Comparison of ENCODE assay signal across 9 mouse cellular contexts in genomic region chr7:132312396-132312795, GRCm38 (mm10). TPM values are rescaled to one million over a fixed set of nuclear protein-coding genes. Genes with fewer than 3 reads are reported as not detected.
A peak's percentile ranks its signal among the peaks of the same experiment; 100 is the strongest.
DNase-seq lines count a peak whose midpoint lies in the region; ATAC-seq lines count a peak whose summit lies in the region.
"Had no signal": no experiment of that assay in that cellular context is flagged by ENCODE, and none has a peak within 500 bp of the region (broad histone marks: within the 10 kb centered on the region; RNA-seq: fewer than 3 reads in every experiment).

No protein-coding gene starts in this region.

- ATAC-seq in embryonic facial prominence, embryonic 13.5 days (ENCODE audit: insufficient number of reproducible peaks, insufficient read depth, low FRiP score, low TSS enrichment, low read depth): no peak
- ATAC-seq in forebrain, embryonic 12.5 days (ENCODE audit: low FRiP score): no peak

- no peak overlapping the region for H3K27ac ChIP-seq in embryonic facial prominence, embryonic 13.5 days
- no peak overlapping the region for H3K27ac ChIP-seq in embryonic facial prominence, embryonic 10.5 days (replicated peaks)
- no peak overlapping the region for H3K27ac ChIP-seq in forebrain, embryonic 12.5 days

- H3K9me3 ChIP-seq in embryonic facial prominence, embryonic 13.5 days: no peaks in the 10 kb centered on the region
- H3K9me3 ChIP-seq in embryonic facial prominence, embryonic 10.5 days: no peaks in the 10 kb centered on the region
- no peaks in the 10 kb centered on the region for H3K9me3 ChIP-seq in forebrain, embryonic 12.5 days

- H3K4me2 ChIP-seq in embryonic facial prominence, embryonic 13.5 days: peak overlapping the region; percentile 19
- no peak overlapping the region for H3K4me2 ChIP-seq in forebrain, embryonic 12.5 days

- intact Hi-C loops in gastrocnemius, postnatal 14 days (cut with DNase I; ENCODE audit: low total_unique reads): no loop called here

- WGBS in embryonic facial prominence, embryonic 13.5 days: 62% methylated on average over 8 of the region's 8 CpGs
- 87% methylated on average over 8 of the region's 8 CpGs for WGBS in embryonic facial prominence, embryonic 10.5 days
- 83% methylated on average over 8 of the region's 8 CpGs for WGBS in forebrain, embryonic 12.5 days

- H3K4me3 ChIP-seq in embryonic facial prominence, embryonic 13.5 days: no peak overlapping the region
- H3K4me3 ChIP-seq in embryonic facial prominence, embryonic 10.5 days: no peak overlapping the region
- no peak overlapping the region for H3K4me3 ChIP-seq in forebrain, embryonic 12.5 days (replicated peaks)

- H3K4me1 ChIP-seq in embryonic facial prominence, embryonic 13.5 days: peaks cover 75% of the 10 kb centered on the region
- peaks cover 56% of the 10 kb centered on the region for H3K4me1 ChIP-seq in embryonic facial prominence, embryonic 10.5 days
- H3K4me1 ChIP-seq in forebrain, embryonic 12.5 days: peaks cover 35% of the 10 kb centered on the region

- H3K36me3 ChIP-seq in embryonic facial prominence, embryonic 13.5 days: no peaks in the 10 kb centered on the region
- no peaks in the 10 kb centered on the region for H3K36me3 ChIP-seq in embryonic facial prominence, embryonic 10.5 days (replicated peaks)
- H3K36me3 ChIP-seq in forebrain, embryonic 12.5 days (replicated peaks): no peaks in the 10 kb centered on the region

- H3K9ac ChIP-seq in embryonic facial prominence, embryonic 13.5 days: no peak overlapping the region
- H3K9ac ChIP-seq in forebrain, embryonic 12.5 days: no peak overlapping the region

- DNase-seq in embryonic facial prominence, embryonic 10.5 days (ENCODE audit: low spot score): no peak
- peak; percentile 86 for DNase-seq in right cerebral cortex, adult 18-20 months
- DNase-seq in right cerebral cortex, postnatal 4 days: no peak
- DNase-seq in left cerebral cortex, adult 8-10 months (ENCODE audit: low spot score in 2 of 2): peak; percentile 56 to 85
- DNase-seq in thymus, postnatal 25 days: no peak
- DNase-seq in gastrocnemius, postnatal 14 days: no peak
- DNase-seq: kidney, adult 18-20 months had no signal

- H3K27me3 ChIP-seq in embryonic facial prominence, embryonic 13.5 days: no peaks in the 10 kb centered on the region
- H3K27me3 ChIP-seq in embryonic facial prominence, embryonic 10.5 days (replicated peaks; ENCODE audit: low read depth, poor library complexity, severe bottlenecking): peaks cover 34% of the 10 kb centered on the region
- no peaks in the 10 kb centered on the region; the same call in 1 of the 2 replicates for H3K27me3 ChIP-seq in forebrain, embryonic 12.5 days

RNA-seq across cellular contexts. Expression of gene Chst15, which starts 4.6 kb away (rescaled TPM):
- 30.2 and 30.4 TPM in 2 replicates for polyA plus RNA-seq in embryonic facial prominence, embryonic 13.5 days (2015; fragmentation: Nextera tagmentation; extraction: Ambion mirVana)
- 11.8 and 12.7 TPM in 2 replicates for polyA plus RNA-seq in embryonic facial prominence, embryonic 10.5 days (2016; fragmentation: Nextera tagmentation; extraction: Ambion mirVana)
- 10 to 100 TPM; 46.3 to 57.0 (median 52.6) TPM for total RNA-seq in left cerebral cortex, adult 8-10 months (2022)
- polyA plus RNA-seq in forebrain, embryonic 12.5 days (2016; fragmentation: Nextera tagmentation; extraction: Ambion mirVana): 13.8 and 15.6 TPM in 2 replicates
- 1 to 10 TPM; 5.8 to 8.4 TPM for total RNA-seq in gastrocnemius, postnatal 14 days (2021)

Comparison
In these comparisons a context has a peak if more than half of its experiments do, and no peak if none do; other contexts are left out.
1. DNase-seq: peak in right cerebral cortex, adult 18-20 months (single experiment) and left cerebral cortex, adult 8-10 months (2 of 2); none in embryonic facial prominence, embryonic 10.5 days (single experiment), right cerebral cortex, postnatal 4 days (single experiment), thymus, postnatal 25 days (single experiment) and gastrocnemius, postnatal 14 days (single experiment).